Mouse (Mus musculus) midbrain, embryonic 14.5 days (tissue): ENCODE results near the gene Kdm2a. TPM values are rescaled to one million over a fixed set of nuclear protein-coding genes. Genes with fewer than 3 reads are reported as not detected.
"Not testable (repeated sequence)": the region's sequence is repeated elsewhere in the genome, so short reads cannot be mapped to it uniquely, and the experiment has no call there.

ENCODE experiments used
- ATAC-seq: fragments of 200-750 bp; cut with Nextera tagmentation; 2 replicates; pipeline ENCODE4 v1.8.0; 2017; ENCODE audit warnings: moderate number of reproducible peaks, moderate library complexity; ENCODE audit not compliant: low FRiP score, low TSS enrichment
- DNase-seq: peaks from one replicate; pipeline ENCODE4 v3.0.0-alpha.2; 2015
- H3K27ac ChIP-seq: fragments of 300-500 bp; sonication (generic); replicated peaks from 2 replicates; pipeline ENCODE4 v1.5.1; 2014; ENCODE audit warnings: mild to moderate bottlenecking, low read depth, low read length, moderate library complexity
- H3K27me3 ChIP-seq: fragments of 300-500 bp; sonication (generic); 2 replicates; pipeline ENCODE4 v1.6.1; 2014; ENCODE audit warnings: low read length, control low read depth, mixed read lengths; ENCODE audit not compliant: control insufficient read depth, insufficient read depth
- H3K36me3 ChIP-seq: fragments of 300-500 bp; sonication (generic); 2 replicates; pipeline ENCODE4 v1.6.1; 2014; ENCODE audit warnings: low read length, control low read depth; ENCODE audit not compliant: control insufficient read depth, insufficient read depth
- H3K4me1 ChIP-seq: fragments of 300-500 bp; sonication (generic); 2 replicates; pipeline ENCODE4 v1.6.1; 2014; ENCODE audit warnings: mild to moderate bottlenecking, antibody characterized with exemption, low read length, control low read depth; ENCODE audit not compliant: control insufficient read depth, insufficient read depth
- H3K4me2 ChIP-seq: fragments of 300-500 bp; sonication (generic); 2 replicates; pipeline ENCODE4 v1.6.1; 2014; ENCODE audit warnings: mild to moderate bottlenecking, low read length, moderate library complexity
- H3K4me3 ChIP-seq: fragments of 300-500 bp; sonication (generic); replicated peaks from 2 replicates; pipeline ENCODE4 v1.5.1; 2014; ENCODE audit warnings: low read depth, low read length
- H3K9ac ChIP-seq: fragments of 300-500 bp; sonication (generic); replicated peaks from 2 replicates; pipeline ENCODE4 v1.6.1; 2014; ENCODE audit warnings: mild to moderate bottlenecking, low read length, moderate library complexity
- H3K9me3 ChIP-seq: fragments of 300-500 bp; sonication (generic); 2 replicates; pipeline ENCODE4 v1.6.1; 2016; ENCODE audit warnings: low read length, control low read depth, mixed read lengths; ENCODE audit not compliant: control insufficient read depth
- WGBS: fragments of 180-500 bp; shearing (Covaris S2); extraction: QIAGEN DNeasy Blood & Tissue Kit; methylation state at CpG from one replicate; pipeline ENCODE4 v1.1.7; 2014; 5-methylcytosine and 5-hydroxymethylcytosine counted together
- polyA plus RNA-seq: library from polyadenylated mRNA; unstranded; fragments of >200 nt; fragmentation: Nextera tagmentation; extraction: Ambion mirVana; gene quantifications from 2 replicates; pipeline ENCODE4 v1.2.1, GENCODE M21; 2014

Kdm2a gene
- polyA plus RNA-seq, 1 experiment from 2014 or later: 43.9 TPM

DNA sequence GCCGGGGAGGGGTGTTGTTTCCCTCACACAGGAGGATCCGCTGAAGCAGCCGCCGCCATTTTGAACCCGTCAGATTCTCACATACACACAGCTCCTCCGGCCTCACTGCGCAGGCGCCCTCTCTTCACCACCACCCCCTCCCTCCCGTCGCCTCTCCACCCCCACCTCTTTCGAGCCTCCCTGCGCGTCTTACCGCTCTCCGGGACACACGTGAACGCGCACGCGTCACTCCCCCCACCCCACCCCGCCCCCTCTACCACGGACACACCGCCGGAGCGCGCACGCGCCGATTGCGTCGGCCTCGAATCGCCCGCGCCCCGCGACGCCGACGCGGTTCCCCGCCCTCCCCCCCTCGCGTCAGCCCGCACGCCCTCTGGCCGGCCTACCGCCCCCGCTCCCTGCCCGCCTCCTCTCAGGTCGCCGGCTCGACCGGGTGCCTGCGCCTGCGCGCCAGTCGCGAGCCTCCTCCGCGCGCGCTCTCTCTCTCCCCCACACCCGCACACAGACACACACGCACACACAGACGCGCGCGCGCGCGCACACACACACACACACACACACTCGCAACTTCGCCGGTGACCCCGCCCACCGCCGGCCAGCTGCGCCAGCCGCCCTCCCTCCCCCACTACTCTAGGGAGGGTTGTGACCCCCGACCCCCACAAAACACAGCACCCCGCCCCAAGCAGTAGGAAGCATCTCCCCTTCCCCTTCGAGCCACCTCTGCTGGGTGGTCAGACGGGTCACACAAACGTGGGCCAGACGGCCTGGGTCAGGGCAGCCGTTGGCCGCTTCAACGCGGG is 887 bp downstream of the Kdm2a start:
- Histone ChIP-seq H3K4me1 (peaks cover 32% of the 10 kb centered on the region), H3K4me3 (peak overlapping the region; percentile 99), H3K27ac (peak overlapping the region; percentile 96), H3K9me3 (no peaks in the 10 kb centered on the region), H3K36me3 (no peaks in the 10 kb centered on the region; the same call in 1 of the 2 replicates), H3K9ac (peak overlapping the region; percentile 96), H3K4me2 (peak overlapping the region; percentile 90), H3K27me3 (no peaks in the 10 kb centered on the region)
- under 1% methylated on average over 64 of the region's 90 CpGs for WGBS
- DNase-seq (peak; percentile 100), ATAC-seq (peak; percentile 93)

- DNase-seq: peak; percentile 48
- ATAC-seq: peak; percentile 44
- Histone ChIP-seq H3K9me3 (no peaks in the 10 kb centered on the region), H3K27me3 (no peaks in the 10 kb centered on the region), H3K4me1 (peaks cover 32% of the 10 kb centered on the region), H3K4me2 (peak overlapping the region; percentile 90), H3K27ac (peak overlapping the region; percentile 96), H3K4me3 (peak overlapping the region; percentile 99), H3K9ac (peak overlapping the region; percentile 96), H3K36me3 (no peaks in the 10 kb centered on the region; the same call in 1 of the 2 replicates)
- WGBS: under 1% methylated on average over 80 of the region's 80 CpGs
These were observed 1.7 kb downstream of the Kdm2a start for GRCm38 (mm10) chr19:4396081-4396997.

- H3K4me1 ChIP-seq: no peaks in the 10 kb centered on the region
- no peaks in the 10 kb centered on the region for H3K9me3 ChIP-seq
- no peak for ATAC-seq
- peaks cover 8% of the 10 kb centered on the region; the same call in 1 of the 2 replicates for H3K36me3 ChIP-seq
- H3K9ac ChIP-seq: no peak overlapping the region
- no peak overlapping the region for H3K4me3 ChIP-seq
- H3K4me2 ChIP-seq: no peak overlapping the region
- H3K27ac ChIP-seq: no peak overlapping the region
- H3K27me3 ChIP-seq: no peaks in the 10 kb centered on the region
- no peak for DNase-seq
These were observed 10.8 kb downstream of the Kdm2a start for GRCm38 (mm10) chr19:4387276-4387675.

GRCm38 (mm10) chr19:4385026-4385425 is 13.1 kb downstream of the Kdm2a start:
- DNase-seq (no peak), ATAC-seq (no peak)
- Histone ChIP-seq H3K4me2 (no peak overlapping the region), H3K27me3 (no peaks in the 10 kb centered on the region), H3K36me3 (peaks cover 8% of the 10 kb centered on the region; the same call in 1 of the 2 replicates), H3K9ac (no peak overlapping the region), H3K27ac (no peak overlapping the region), H3K4me3 (no peak overlapping the region), H3K9me3 (no peaks in the 10 kb centered on the region), H3K4me1 (no peaks in the 10 kb centered on the region)
- 84% methylated on average over 4 of the region's 4 CpGs for WGBS

DNA sequence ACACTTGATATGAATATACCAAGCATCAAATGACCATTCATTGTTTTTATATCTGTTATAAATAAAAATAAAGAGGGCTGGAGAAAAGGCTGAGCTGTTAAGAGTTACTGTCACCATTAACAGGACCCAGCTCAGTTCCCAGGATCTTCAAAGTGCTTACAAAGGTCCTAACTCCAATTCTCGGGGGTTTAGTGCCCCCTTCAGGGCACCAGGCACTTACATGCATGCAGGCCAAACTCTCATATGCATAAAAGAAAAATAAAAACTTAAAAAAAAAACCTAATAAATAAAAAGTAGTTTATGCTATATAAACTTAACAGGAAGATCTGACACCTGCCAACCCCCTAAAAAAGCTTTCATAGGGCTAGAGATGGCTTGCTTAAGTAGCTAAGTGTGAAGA is 13.8 kb downstream of the Kdm2a start:
- Histone ChIP-seq H3K27ac (no peak overlapping the region), H3K4me3 (no peak overlapping the region), H3K36me3 (peaks cover 5% of the 10 kb centered on the region; the same call in 1 of the 2 replicates), H3K4me1 (no peaks in the 10 kb centered on the region), H3K9ac (no peak overlapping the region), H3K4me2 (no peak overlapping the region), H3K9me3 (no peaks in the 10 kb centered on the region), H3K27me3 (no peaks in the 10 kb centered on the region)
- ATAC-seq (no peak), DNase-seq (no peak)
- WGBS: 39% methylated on average over 1 of the region's 1 CpGs

DNA sequence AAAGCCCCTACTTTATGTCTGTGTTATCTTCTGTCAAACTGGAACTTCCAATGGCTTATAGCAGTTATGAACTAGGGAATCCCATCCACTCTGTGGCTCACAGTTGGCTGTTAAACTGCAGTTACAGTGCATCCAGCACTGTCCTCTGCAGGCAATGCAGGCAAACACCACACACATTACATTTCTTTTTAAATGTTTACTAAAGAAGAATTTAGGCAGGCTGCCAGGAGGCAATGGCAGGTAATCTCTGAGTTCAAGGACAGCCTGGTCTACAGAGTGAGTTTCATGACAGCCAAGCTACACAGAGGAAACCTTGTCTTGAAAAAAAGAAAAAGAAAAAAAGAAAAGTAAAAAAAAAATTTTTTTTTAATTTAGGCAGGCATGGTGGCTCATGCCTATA is 14.8 kb downstream of the Kdm2a start:
- ATAC-seq (no peak), DNase-seq (no peak)
- Histone ChIP-seq H3K4me1 (no peaks in the 10 kb centered on the region), H3K4me2 (no peak overlapping the region), H3K4me3 (no peak overlapping the region), H3K27ac (no peak overlapping the region), H3K27me3 (no peaks in the 10 kb centered on the region), H3K9ac (no peak overlapping the region), H3K9me3 (no peaks in the 10 kb centered on the region), H3K36me3 (peaks cover 9% of the 10 kb centered on the region)

- peaks cover 10% of the 10 kb centered on the region for H3K36me3 ChIP-seq
- 95% methylated on average over 1 of the region's 1 CpGs for WGBS
- not testable (repeated sequence) for H3K9ac ChIP-seq, H3K27me3 ChIP-seq, H3K4me2 ChIP-seq, ATAC-seq, H3K9me3 ChIP-seq, H3K4me3 ChIP-seq, DNase-seq, H3K4me1 ChIP-seq, H3K27ac ChIP-seq
These were observed 15.8 kb downstream of the Kdm2a start for GRCm38 (mm10) chr19:4382303-4382702.

DNA sequence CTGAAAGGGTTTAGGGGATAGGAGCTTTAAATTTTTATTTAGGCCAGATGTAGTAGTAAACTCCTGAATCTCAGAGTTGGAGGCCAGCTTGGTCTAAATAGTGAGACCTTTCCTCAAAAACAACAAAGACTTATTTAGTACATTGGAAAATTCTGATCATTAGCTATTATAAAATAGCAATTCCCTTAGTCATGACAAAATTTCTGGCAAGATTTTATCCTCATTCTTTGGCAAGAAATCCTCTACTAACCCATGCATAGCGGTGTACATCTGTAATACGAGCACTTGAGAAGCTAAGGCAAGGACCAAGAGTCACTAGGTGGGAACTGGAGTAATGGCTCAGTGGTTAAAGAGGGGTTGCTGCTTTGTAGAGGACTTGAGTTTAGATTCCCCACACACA is 27.4 kb downstream of the Kdm2a start:
- Histone ChIP-seq H3K4me1 (0 out of 2 replicates have a peak, but pooled peaks cover 4% of the 10 kb centered on the region), H3K27me3 (no peaks in the 10 kb centered on the region), H3K27ac (no peak overlapping the region), H3K36me3 (0 out of 2 replicates have a peak, but pooled peaks cover 2% of the 10 kb centered on the region), H3K9ac (no peak overlapping the region), H3K4me3 (no peak overlapping the region), H3K4me2 (no peak overlapping the region), H3K9me3 (no peaks in the 10 kb centered on the region)
- DNase-seq: no peak
- ATAC-seq: no peak
- 88% methylated on average over 2 of the region's 2 CpGs for WGBS
